10 mouse cellular contexts compared by ENCODE assay signal in genomic region chr7:16628096-16628771, GRCm38 (mm10). TPM values are rescaled to one million over a fixed set of nuclear protein-coding genes. Genes with fewer than 3 reads are reported as not detected.
DNase-seq lines count a peak whose midpoint lies in the region; ATAC-seq lines count a peak whose summit lies in the region.
"Had no signal": no experiment of that assay in that cellular context is flagged by ENCODE, and none has a peak within 500 bp of the region (broad histone marks: within the 10 kb centered on the region; RNA-seq: fewer than 3 reads in every experiment).

No protein-coding gene starts in this region.

- no peaks in the 10 kb centered on the region for H3K36me3 ChIP-seq in forebrain, embryonic 15.5 days
- no peaks in the 10 kb centered on the region for H3K36me3 ChIP-seq in limb, embryonic 10.5 days
- no peaks in the 10 kb centered on the region for H3K36me3 ChIP-seq in midbrain, embryonic 15.5 days (replicated peaks)
- no peaks in the 10 kb centered on the region for H3K36me3 ChIP-seq in stomach, embryonic 14.5 days (ENCODE audit: control insufficient read depth, insufficient read depth, low read length)
- H3K36me3 ChIP-seq: embryonic facial prominence, embryonic 12.5 days had no signal

- no peaks in the 10 kb centered on the region for H3K27me3 ChIP-seq in forebrain, embryonic 15.5 days
- H3K27me3 ChIP-seq in limb, embryonic 10.5 days (ENCODE audit: low read depth, poor library complexity, severe bottlenecking), result no peaks in the 10 kb centered on the region
- H3K27me3 ChIP-seq in midbrain, embryonic 15.5 days (replicated peaks), result no peaks in the 10 kb centered on the region
- no peaks in the 10 kb centered on the region for H3K27me3 ChIP-seq in stomach, embryonic 14.5 days (ENCODE audit: control insufficient read depth, insufficient read depth, low read length)
- H3K27me3 ChIP-seq: embryonic facial prominence, embryonic 12.5 days had no signal

- H3K27ac ChIP-seq in forebrain, embryonic 15.5 days (replicated peaks), result no peak overlapping the region
- H3K27ac ChIP-seq in limb, embryonic 10.5 days, result no peak overlapping the region
- no peak overlapping the region for H3K27ac ChIP-seq in midbrain, embryonic 15.5 days
- H3K27ac ChIP-seq in stomach, embryonic 14.5 days (ENCODE audit: low read length), result no peak overlapping the region
- H3K27ac ChIP-seq: embryonic facial prominence, embryonic 12.5 days had no signal

- H3K9ac ChIP-seq in forebrain, embryonic 15.5 days (replicated peaks), result no peak overlapping the region
- H3K9ac ChIP-seq in midbrain, embryonic 15.5 days, result peak overlapping the region; percentile 6; the same call in 1 of the 2 replicates
- no peak overlapping the region for H3K9ac ChIP-seq in stomach, embryonic 14.5 days (replicated peaks; ENCODE audit: low read depth, low read length)
- H3K9ac ChIP-seq: embryonic facial prominence, embryonic 12.5 days had no signal

- DNase-seq in ovary, postnatal 36 days (ENCODE audit: low spot score), result peak; percentile 26
- no peak for DNase-seq in ovary, postnatal 10 days (ENCODE audit: low spot score)
- DNase-seq in cerebellum, adult 11-12 months, result peak; percentile 36
- DNase-seq in hindlimb bud, embryonic 11.5 days (ENCODE audit: extremely low spot score, low read depth, low spot score), result peak; percentile 68
- DNase-seq in limb, embryonic 10.5 days (ENCODE audit: low spot score), result peak; percentile 74

- H3K4me2 ChIP-seq in forebrain, embryonic 15.5 days (replicated peaks), result no peak overlapping the region
- H3K4me2 ChIP-seq in midbrain, embryonic 15.5 days, result peak overlapping the region; percentile 29
- no peak overlapping the region for H3K4me2 ChIP-seq in stomach, embryonic 14.5 days (replicated peaks; ENCODE audit: low read depth, low read length)
- H3K4me2 ChIP-seq: embryonic facial prominence, embryonic 12.5 days had no signal

- WGBS in forebrain, embryonic 15.5 days, result 32% methylated on average over 12 of the region's 12 CpGs
- 38% methylated on average over 12 of the region's 12 CpGs for WGBS in limb, embryonic 10.5 days
- WGBS in midbrain, embryonic 15.5 days, result 34% methylated on average over 12 of the region's 12 CpGs
- WGBS in stomach, embryonic 14.5 days, result 36% methylated on average over 12 of the region's 12 CpGs

- peak; percentile 82 for ATAC-seq in forebrain, embryonic 15.5 days (replicated peaks)
- ATAC-seq in midbrain, embryonic 15.5 days (replicated peaks), result peak; percentile 84
- peak; percentile 70; the same call in 1 of the 2 replicates for ATAC-seq in stomach, embryonic 14.5 days (ENCODE audit: insufficient number of reproducible peaks, insufficient read depth, low FRiP score, low read depth)

- H3K4me3 ChIP-seq in forebrain, embryonic 15.5 days, result no peak overlapping the region
- no peak overlapping the region for H3K4me3 ChIP-seq in limb, embryonic 10.5 days
- H3K4me3 ChIP-seq in midbrain, embryonic 15.5 days, result no peak overlapping the region
- H3K4me3 ChIP-seq in stomach, embryonic 14.5 days (ENCODE audit: low read depth, low read length), result no peak overlapping the region
- H3K4me3 ChIP-seq: embryonic facial prominence, embryonic 12.5 days; myocyte had no signal

- H3K9me3 ChIP-seq in forebrain, embryonic 15.5 days, result no peaks in the 10 kb centered on the region
- H3K9me3 ChIP-seq in limb, embryonic 10.5 days (replicated peaks), result no peaks in the 10 kb centered on the region
- H3K9me3 ChIP-seq in midbrain, embryonic 15.5 days, result no peaks in the 10 kb centered on the region
- no peaks in the 10 kb centered on the region for H3K9me3 ChIP-seq in stomach, embryonic 14.5 days (ENCODE audit: control insufficient read depth, low read depth, low read length)
- H3K9me3 ChIP-seq: embryonic facial prominence, embryonic 12.5 days had no signal

- H3K4me1 ChIP-seq in forebrain, embryonic 15.5 days, result no peaks in the 10 kb centered on the region; the same call in 1 of the 2 replicates
- H3K4me1 ChIP-seq in limb, embryonic 10.5 days, result peaks cover 7% of the 10 kb centered on the region
- peaks cover 3% of the 10 kb centered on the region for H3K4me1 ChIP-seq in midbrain, embryonic 15.5 days
- H3K4me1 ChIP-seq in stomach, embryonic 14.5 days (ENCODE audit: control insufficient read depth, insufficient read depth, low read length), result no peaks in the 10 kb centered on the region

RNA-seq across cellular contexts. Expression of gene Arhgap35, which starts 13.4 kb away (rescaled TPM):
- 37.5 and 38.9 TPM in 2 replicates for polyA plus RNA-seq in forebrain, embryonic 15.5 days (2015; fragmentation: Nextera tagmentation; extraction: Ambion mirVana)
- polyA plus RNA-seq in limb, embryonic 10.5 days (2016; fragmentation: Nextera tagmentation; extraction: Ambion mirVana), result 32.4 and 35.1 TPM in 2 replicates
- polyA plus RNA-seq in midbrain, embryonic 15.5 days (2015; fragmentation: Nextera tagmentation; extraction: Ambion mirVana), result 36.1 and 38.3 TPM in 2 replicates
- polyA plus RNA-seq in stomach, embryonic 14.5 days (2014; fragmentation: Nextera tagmentation; extraction: Ambion mirVana), result 19.9 and 21.2 TPM in 2 replicates

RNA-seq across cellular contexts. Expression of gene Ceacam15, which starts 47.3 kb away (rescaled TPM):
- not detected in 2 replicates for polyA plus RNA-seq in forebrain, embryonic 15.5 days (2015; fragmentation: Nextera tagmentation; extraction: Ambion mirVana)
- polyA plus RNA-seq in limb, embryonic 10.5 days (2016; fragmentation: Nextera tagmentation; extraction: Ambion mirVana), result not detected in 2 replicates
- polyA plus RNA-seq in midbrain, embryonic 15.5 days (2015; fragmentation: Nextera tagmentation; extraction: Ambion mirVana), result not detected in 2 replicates
- not detected in 2 replicates for polyA plus RNA-seq in stomach, embryonic 14.5 days (2014; fragmentation: Nextera tagmentation; extraction: Ambion mirVana)
- polyA plus RNA-seq: embryonic facial prominence, embryonic 12.5 days; myocyte had no signal
